Mouse (Mus musculus) frontal cortex, postnatal 14 days (tissue): ENCODE measurements around the gene Gm20747.
"Not testable (repeated sequence)": the region's sequence is repeated elsewhere in the genome, so short reads cannot be mapped to it uniquely, and the experiment has no call there.

Source experiments
- DNase-seq, 2 experiments: peaks; one replicate each; pipeline ENCODE4 v3.0.0; 2022; ENCODE audit warnings: low spot score in 2 of 2

The Gm20747 gene

DNA sequence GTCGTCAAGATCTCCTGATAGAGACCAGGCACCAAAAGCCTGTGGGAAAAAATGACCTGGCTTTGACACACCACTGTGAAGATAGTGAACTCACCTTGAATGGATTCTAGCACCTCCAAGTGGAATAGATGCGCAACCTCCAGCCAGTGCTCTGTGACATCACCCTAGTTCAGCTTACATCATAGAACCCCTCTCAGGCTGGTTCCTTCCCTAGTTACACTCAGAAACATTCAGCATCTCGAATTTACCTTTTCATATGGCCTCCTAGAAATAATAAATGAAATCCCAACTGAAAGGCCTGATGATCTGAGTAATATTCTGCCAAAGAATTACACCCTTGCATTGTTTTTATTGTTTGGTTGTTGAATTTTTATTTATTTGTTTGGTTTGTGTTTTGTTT, at the start of gene Gm20747:
TSS of gene Gm20747 (minus strand) at position 101 of the 400 bp plus-strand sequence.
- not testable (repeated sequence) for DNase-seq
